Mouse (Mus musculus): Measurements from ENCODE around the gene Large2.

- no peak for TF ChIP-seq CTCF (IDR thresholded peaks at IDR 0.05; ENCODE audit: insufficient read depth, low read depth, low read length)
- TF ChIP-seq POLR2A (IDR thresholded peaks at IDR 0.05; ENCODE audit: insufficient read depth, low read depth, low read length): no peak
Observed at GRCm38 (mm10) chr2:92330840-92331239, 43.8 kb downstream of the Large2 start.
